Mouse (Mus musculus): Measurements from ENCODE around the gene Zmynd15. TPM values are rescaled to one million over a fixed set of nuclear protein-coding genes. Genes with fewer than 3 reads are reported as not detected.

The Zmynd15 gene
- 0.43 TPM for polyA plus RNA-seq (2017; shearing (Covaris generic))

DNA sequence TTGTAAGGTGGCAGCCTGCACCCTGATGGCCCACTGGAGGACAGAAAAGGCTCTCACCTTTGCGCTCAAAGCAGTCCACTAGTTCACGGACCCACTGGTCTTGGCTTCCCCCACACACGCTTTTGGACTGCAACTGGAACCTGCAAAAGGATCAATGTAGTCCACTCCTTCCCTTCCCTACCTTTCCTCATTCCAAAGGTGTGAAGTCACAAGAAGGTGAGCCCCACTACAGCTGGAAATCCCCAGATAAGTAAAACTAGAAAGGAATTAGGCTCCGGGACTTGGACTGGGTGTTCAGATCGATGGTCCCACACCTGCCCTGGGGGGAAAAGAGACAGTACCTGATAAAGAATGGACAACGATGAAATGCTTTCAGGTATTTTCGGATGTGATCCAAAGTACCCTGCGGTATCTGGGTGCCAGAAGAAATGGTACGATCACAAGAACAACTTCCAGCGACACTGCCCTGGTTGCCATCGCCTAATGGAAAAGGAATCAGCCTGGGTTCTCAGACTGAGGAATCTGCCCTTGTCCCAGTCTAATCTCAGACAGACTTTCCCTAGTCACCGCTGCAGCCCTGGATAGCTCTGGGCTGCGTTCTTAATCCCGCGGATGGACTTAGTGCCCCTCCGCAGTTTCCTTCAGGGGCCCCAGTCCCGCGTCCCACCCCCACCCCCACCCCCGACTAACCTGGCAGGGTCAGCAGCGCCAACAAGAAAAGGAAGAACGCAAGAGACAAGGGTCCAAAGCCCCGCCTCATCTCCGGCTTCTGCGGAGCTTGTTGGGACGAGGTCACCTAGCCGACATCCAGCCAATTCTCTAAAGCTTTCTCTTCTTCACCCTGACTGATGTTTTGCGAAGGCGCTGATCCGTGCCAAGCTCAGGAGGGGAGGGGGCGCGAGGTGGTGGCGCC, at the start of gene Zmynd15:
Zmynd15 (plus strand) TSS at position 746 of the 913 bp plus-strand sequence.

DNA sequence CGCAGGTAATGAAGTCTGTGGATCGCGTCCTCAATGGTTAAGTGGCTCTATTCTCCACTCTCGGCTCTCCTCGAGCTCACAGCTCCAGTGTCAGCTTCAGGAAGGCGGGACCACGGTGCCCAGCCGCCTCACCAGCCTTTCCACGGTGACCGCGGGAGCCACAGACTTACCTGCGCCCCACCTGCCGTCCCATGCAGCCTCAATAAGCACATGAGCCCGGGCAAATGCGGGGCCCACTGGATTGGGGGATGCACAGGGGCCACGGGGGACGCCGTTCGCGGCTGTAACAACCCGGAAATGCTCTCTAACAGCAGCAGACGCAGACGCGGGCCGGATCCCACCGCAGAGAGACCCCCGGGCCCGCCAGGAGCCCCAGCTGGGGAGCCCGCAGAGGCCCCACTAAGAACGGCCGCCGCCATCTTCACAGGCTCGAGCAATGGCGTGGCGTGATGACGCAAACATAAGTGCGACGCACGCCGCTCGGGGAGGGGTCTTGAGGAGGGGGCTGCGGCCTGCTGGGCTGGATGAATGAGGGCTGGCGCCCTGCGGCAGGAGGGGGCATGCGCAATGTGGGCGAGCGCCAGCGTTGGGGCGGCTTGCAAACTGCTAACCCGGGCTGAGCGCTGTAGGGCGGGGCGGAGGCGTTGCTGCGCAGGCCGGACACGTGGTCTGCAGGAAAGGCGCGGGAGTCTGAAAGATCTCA, 49.5 kb upstream of the Zmynd15 start, which contains the start of gene Pelp1:
Pelp1 (minus strand) TSS at position 438 of the 703 bp plus-strand sequence.

DNA sequence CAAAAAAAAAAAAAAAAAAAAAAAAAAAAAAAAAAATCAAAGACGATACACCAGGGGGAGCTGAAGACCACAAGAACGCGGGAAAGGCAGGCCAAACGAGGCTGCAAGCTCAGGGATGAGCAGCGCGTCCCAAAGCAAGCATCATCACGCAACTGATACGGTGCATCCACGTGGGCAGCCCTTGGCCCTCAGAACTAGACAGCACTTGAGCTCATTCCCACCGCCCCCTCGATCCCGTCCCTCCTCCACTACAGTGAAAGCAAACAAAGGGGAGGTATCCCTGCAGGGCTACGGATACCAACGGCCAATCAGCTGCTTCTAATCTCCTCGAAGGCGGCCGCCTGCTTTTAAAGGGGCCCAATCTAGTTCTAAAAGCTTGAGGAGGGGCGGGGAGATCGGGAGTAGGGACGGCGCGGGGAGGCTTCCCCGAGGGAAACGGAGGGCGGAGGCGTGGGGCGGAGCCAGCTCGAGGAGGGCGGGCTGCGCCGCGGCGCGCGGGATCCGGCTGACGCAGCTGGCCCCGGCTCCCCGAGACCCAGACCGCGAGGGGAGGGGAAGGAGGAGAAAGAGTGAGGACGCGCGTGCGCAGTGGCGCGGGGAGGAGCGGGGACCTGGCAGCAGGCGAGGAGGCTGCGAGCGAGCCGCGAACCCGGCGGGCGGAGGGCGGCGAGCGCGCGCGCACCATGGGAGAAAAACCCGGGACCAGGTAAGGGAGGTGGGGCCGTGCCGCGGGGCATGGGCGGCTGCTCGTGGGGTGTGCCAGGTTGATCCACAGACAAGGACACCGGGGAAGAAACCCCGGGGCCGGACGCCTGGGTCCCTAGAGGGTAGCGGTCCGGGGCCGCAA, 27.0 kb upstream of the Zmynd15 start, which contains the start of gene Arrb2:
Arrb2 (plus strand) TSS at position 588 of the 847 bp plus-strand sequence.

DNA sequence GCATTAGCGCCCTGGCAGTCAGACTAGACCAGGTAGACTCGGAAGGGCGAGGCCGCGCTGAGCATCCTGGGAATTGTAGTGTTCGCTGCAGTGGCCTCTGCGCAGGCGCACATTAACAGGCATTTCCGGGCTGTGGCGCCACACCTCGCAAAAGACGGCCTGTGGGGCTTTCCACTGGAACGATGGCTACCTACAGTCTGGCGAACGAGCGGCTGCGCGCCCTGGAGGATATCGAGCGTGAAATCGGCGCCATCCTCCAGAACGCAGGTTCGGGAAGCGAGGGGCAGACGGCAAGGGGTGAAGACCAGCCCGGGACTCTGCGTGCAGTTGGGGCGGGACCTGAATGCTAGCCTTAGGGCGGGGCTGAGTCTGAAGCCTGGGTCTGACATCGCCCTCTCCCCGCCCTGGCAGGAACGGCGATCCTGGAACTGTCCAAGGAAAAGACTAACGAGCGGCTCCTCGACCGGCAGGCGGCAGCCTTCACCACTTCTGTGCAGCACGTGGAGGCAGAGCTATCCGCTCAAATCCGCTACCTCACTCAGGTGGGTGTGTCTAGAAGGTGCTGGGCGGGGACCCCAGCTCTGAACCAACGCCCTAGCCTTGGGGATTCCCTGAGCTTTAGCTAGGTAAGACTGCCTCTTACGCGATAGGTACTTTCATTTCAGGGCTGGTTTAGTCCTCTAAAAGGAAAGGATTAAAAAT, 7.3 kb upstream of the Zmynd15 start, which contains the start of gene Med11:
Med11 (plus strand) TSS at position 123 of the 702 bp plus-strand sequence.

DNA sequence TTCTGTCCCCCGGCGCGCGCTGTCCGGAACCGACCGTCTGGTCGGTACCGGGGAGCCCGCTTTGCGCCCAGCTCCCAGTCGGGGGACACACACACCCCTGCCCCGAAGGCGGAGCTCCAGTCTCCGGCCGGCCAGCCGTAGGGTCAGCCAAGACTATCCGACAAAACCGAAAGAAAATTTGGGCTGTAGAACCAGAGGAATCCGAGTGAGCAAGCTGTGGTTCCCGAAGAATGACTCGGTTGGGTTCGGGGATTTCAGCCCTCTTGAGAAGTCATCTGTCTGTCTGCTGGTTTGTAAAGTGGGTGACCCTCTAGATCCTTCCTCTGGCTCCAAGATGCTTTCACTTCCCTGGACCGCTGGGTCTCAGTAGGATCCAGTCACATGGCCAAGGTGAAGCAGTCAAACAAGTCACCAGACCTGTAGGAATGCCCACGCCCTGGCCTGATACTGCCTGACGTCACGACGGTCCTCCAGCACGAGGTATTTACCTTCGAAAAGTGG, 418 bp downstream of the Zmynd15 start, which contains the start of gene Cxcl16:
Cxcl16 (minus strand) TSS at position 384 of the 501 bp plus-strand sequence.

DNA sequence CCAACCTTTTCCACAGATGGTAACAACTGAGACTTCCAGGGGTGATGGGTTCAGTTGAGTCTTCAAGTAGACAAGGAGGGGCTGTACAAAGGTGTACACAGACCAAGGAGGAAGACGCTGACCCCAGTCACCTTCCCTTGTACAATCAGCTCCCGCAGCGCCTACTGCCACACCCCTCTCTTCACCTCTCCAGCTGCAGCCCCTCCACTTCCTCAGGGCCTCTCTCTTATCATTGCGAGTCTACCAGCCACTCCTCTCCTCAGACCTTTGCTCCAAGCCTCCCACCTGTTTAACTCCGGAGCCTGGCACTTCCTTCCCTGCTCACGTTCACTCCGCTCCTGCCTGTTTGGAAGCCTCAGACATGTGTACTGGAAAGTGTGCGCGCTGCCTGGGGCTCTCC, 45.7 kb downstream of the Zmynd15 start, which contains the start of gene Tm4sf5:
Tm4sf5 (plus strand) TSS at position 275 of the 400 bp plus-strand sequence.

DNA sequence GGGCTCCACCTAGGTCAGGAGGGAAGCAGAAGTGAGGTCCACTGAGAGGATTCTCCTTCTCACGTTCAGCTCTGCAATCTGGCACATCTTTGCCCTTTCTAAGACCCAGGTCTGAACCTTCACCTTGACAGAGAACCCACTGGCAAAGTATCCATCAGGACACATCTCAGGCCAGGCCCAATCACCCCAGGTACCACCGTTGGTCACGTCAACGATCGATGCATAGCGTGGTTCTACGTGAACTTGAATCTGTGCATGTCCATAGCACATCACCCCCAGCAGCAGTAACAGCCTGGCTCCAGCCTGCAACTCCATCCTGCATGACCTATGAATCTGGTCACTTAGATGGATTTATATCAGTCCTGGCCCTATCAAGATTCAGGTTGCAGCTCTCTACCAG, 55.1 kb downstream of the Zmynd15 start, which contains the start of gene Vmo1:
Vmo1 (minus strand) TSS at position 329 of the 400 bp plus-strand sequence.

Other genes starting within 250 kb of the Zmynd15 start
- not detected for gene Slc16a11, start 246.7 kb upstream of the Zmynd15 start, polyA plus RNA-seq (2017; shearing (Covaris generic))
- gene Slc16a13, start 238.4 kb upstream of the Zmynd15 start, polyA plus RNA-seq (2017; shearing (Covaris generic)), result 0.65 TPM
- 0.11 TPM for gene Bcl6b, start 229.6 kb upstream of the Zmynd15 start, polyA plus RNA-seq (2017; shearing (Covaris generic))
- 86.1 TPM for gene 0610010K14Rik, start 221.5 kb upstream of the Zmynd15 start, polyA plus RNA-seq (2017; shearing (Covaris generic))
- gene Gm21988, start 219.6 kb upstream of the Zmynd15 start, polyA plus RNA-seq (2017; shearing (Covaris generic)), result 4.5 TPM
- gene Rnasek, start 219.6 kb upstream of the Zmynd15 start, polyA plus RNA-seq (2017; shearing (Covaris generic)), result 200 TPM
- gene Alox12, start 204.1 kb upstream of the Zmynd15 start, polyA plus RNA-seq (2017; shearing (Covaris generic)), result not detected
- not detected for gene Alox12e, start 136.8 kb upstream of the Zmynd15 start, polyA plus RNA-seq (2017; shearing (Covaris generic))
- gene Alox15, start 107.4 kb upstream of the Zmynd15 start, polyA plus RNA-seq (2017; shearing (Covaris generic)), result 0.26 TPM
- gene Pelp1, start 49.4 kb upstream of the Zmynd15 start, polyA plus RNA-seq (2017; shearing (Covaris generic)), result 9.9 TPM
- gene Arrb2, start 26.8 kb upstream of the Zmynd15 start, polyA plus RNA-seq (2017; shearing (Covaris generic)), result 172 TPM
- 192 TPM for gene Med11, start 7.5 kb upstream of the Zmynd15 start, polyA plus RNA-seq (2017; shearing (Covaris generic))
- gene Cxcl16, start 551 bp downstream of the Zmynd15 start, polyA plus RNA-seq (2017; shearing (Covaris generic)), result 3.0 TPM
- gene Tm4sf5, start 45.8 kb downstream of the Zmynd15 start, polyA plus RNA-seq (2017; shearing (Covaris generic)), result 0.67 TPM
- gene Vmo1, start 55.2 kb downstream of the Zmynd15 start, polyA plus RNA-seq (2017; shearing (Covaris generic)), result not detected
- gene Gltpd2, start 59.8 kb downstream of the Zmynd15 start, polyA plus RNA-seq (2017; shearing (Covaris generic)), result not detected
- gene Psmb6, start 65.9 kb downstream of the Zmynd15 start, polyA plus RNA-seq (2017; shearing (Covaris generic)), result 301 TPM
- not detected for gene Gm40193, start 73.5 kb downstream of the Zmynd15 start, polyA plus RNA-seq (2017; shearing (Covaris generic))
- 12.7 TPM for gene Pld2, start 80.6 kb downstream of the Zmynd15 start, polyA plus RNA-seq (2017; shearing (Covaris generic))
- gene Mink1, start 103.4 kb downstream of the Zmynd15 start, polyA plus RNA-seq (2017; shearing (Covaris generic)), result 24.3 TPM
- gene 4930544D05Rik, start 156.4 kb downstream of the Zmynd15 start, polyA plus RNA-seq (2017; shearing (Covaris generic)), result 1.5 TPM
- gene Chrne, start 159.8 kb downstream of the Zmynd15 start, polyA plus RNA-seq (2017; shearing (Covaris generic)), result 10.7 TPM
- gene Gp1ba, start 179.7 kb downstream of the Zmynd15 start, polyA plus RNA-seq (2017; shearing (Covaris generic)), result not detected
- 286 TPM for gene Rnf167, start 187.8 kb downstream of the Zmynd15 start, polyA plus RNA-seq (2017; shearing (Covaris generic))
- 71.3 TPM for gene Slc25a11, start 188.0 kb downstream of the Zmynd15 start, polyA plus RNA-seq (2017; shearing (Covaris generic))
- 2,639 TPM for gene Pfn1, start 195.2 kb downstream of the Zmynd15 start, polyA plus RNA-seq (2017; shearing (Covaris generic))
- 11.1 TPM for gene Eno3, start 197.8 kb downstream of the Zmynd15 start, polyA plus RNA-seq (2017; shearing (Covaris generic))
- gene Spag7, start 210.0 kb downstream of the Zmynd15 start, polyA plus RNA-seq (2017; shearing (Covaris generic)), result 67.7 TPM
- 41.4 TPM for gene Camta2, start 228.7 kb downstream of the Zmynd15 start, polyA plus RNA-seq (2017; shearing (Covaris generic))
- gene Inca1, start 240.7 kb downstream of the Zmynd15 start, polyA plus RNA-seq (2017; shearing (Covaris generic)), result 0.35 TPM
- 1.4 TPM for gene Kif1c, start 241.1 kb downstream of the Zmynd15 start, polyA plus RNA-seq (2017; shearing (Covaris generic))